20 mouse cellular contexts compared by ENCODE assay signal in the genomic region with DNA sequence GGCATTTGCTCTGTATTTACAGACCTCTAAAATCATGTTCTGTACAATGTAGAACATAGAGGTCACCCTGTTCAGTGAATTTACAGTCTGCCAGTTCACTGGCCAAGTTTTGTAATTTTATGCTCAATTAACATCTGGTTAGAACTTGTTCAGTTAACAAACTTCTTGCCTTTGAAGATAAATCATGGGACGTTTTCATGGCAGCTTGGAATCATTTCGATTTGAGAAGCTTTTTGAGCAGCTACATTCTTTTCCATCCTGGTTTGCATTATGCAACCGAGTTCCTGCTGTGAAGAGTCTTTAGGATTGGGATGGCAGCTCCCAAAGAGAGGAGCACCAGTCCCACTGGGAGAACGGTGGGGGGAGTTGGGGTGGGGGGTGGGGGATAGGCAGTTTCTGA.
DNase-seq lines count a peak whose midpoint lies in the region; ATAC-seq lines count a peak whose summit lies in the region.
"Had no signal": no experiment of that assay in that cellular context is flagged by ENCODE, and none has a peak within 500 bp of the region (broad histone marks: within the 10 kb centered on the region; RNA-seq: fewer than 3 reads in every experiment).

No protein-coding gene starts in this region.

- H3K36me3 ChIP-seq in hindbrain, embryonic 11.5 days (ENCODE audit: control insufficient read depth, insufficient read depth, low read length), result no peaks in the 10 kb centered on the region
- no peaks in the 10 kb centered on the region for H3K36me3 ChIP-seq in hindbrain, embryonic 12.5 days
- no peaks in the 10 kb centered on the region for H3K36me3 ChIP-seq in limb, embryonic 11.5 days (ENCODE audit: control insufficient read depth, insufficient read depth, low read length)
- no peaks in the 10 kb centered on the region for H3K36me3 ChIP-seq in limb, embryonic 10.5 days
- H3K36me3 ChIP-seq in embryonic facial prominence, embryonic 14.5 days (ENCODE audit: control insufficient read depth, insufficient read depth, low read length), result no peaks in the 10 kb centered on the region
- H3K36me3 ChIP-seq: embryonic facial prominence, embryonic 13.5 days; hindbrain, embryonic 13.5 days; intestine, embryonic 15.5 days; limb, embryonic 15.5 days; stomach, embryonic 15.5 days had no signal

- no peak overlapping the region for H3K4me3 ChIP-seq in hindbrain, embryonic 11.5 days (ENCODE audit: low read depth, low read length)
- H3K4me3 ChIP-seq in hindbrain, embryonic 12.5 days, result no peak overlapping the region
- H3K4me3 ChIP-seq in limb, embryonic 11.5 days (ENCODE audit: low read depth, low read length), result no peak overlapping the region
- H3K4me3 ChIP-seq in limb, embryonic 10.5 days, result no peak overlapping the region
- H3K4me3 ChIP-seq in embryonic facial prominence, embryonic 14.5 days (ENCODE audit: low read depth, low read length), result no peak overlapping the region
- H3K4me3 ChIP-seq: embryonic facial prominence, embryonic 13.5 days; hindbrain, embryonic 13.5 days; intestine, embryonic 15.5 days; limb, embryonic 15.5 days; stomach, embryonic 15.5 days had no signal

- H3K4me1 ChIP-seq in hindbrain, embryonic 11.5 days (replicated peaks; ENCODE audit: control insufficient read depth, insufficient read depth, low read length), result no peaks in the 10 kb centered on the region
- no peaks in the 10 kb centered on the region for H3K4me1 ChIP-seq in hindbrain, embryonic 12.5 days
- H3K4me1 ChIP-seq in limb, embryonic 11.5 days (ENCODE audit: control insufficient read depth, insufficient read depth, low read length), result 0 out of 2 replicates have a peak, but pooled peaks cover 4% of the 10 kb centered on the region
- peaks cover 17% of the 10 kb centered on the region; the same call in 1 of the 2 replicates for H3K4me1 ChIP-seq in limb, embryonic 10.5 days
- peaks cover 3% of the 10 kb centered on the region; the same call in 1 of the 2 replicates for H3K4me1 ChIP-seq in embryonic facial prominence, embryonic 14.5 days (ENCODE audit: control insufficient read depth, insufficient read depth, low read length)
- H3K4me1 ChIP-seq: hindbrain, embryonic 13.5 days; intestine, embryonic 15.5 days; stomach, embryonic 15.5 days had no signal

- H3K9ac ChIP-seq in hindbrain, embryonic 11.5 days (ENCODE audit: low read depth, low read length), result no peak overlapping the region
- H3K9ac ChIP-seq in hindbrain, embryonic 12.5 days, result no peak overlapping the region
- no peak overlapping the region for H3K9ac ChIP-seq in limb, embryonic 11.5 days (ENCODE audit: low read length)
- H3K9ac ChIP-seq in embryonic facial prominence, embryonic 14.5 days (ENCODE audit: low read depth, low read length), result no peak overlapping the region
- H3K9ac ChIP-seq: embryonic facial prominence, embryonic 13.5 days; hindbrain, embryonic 13.5 days; intestine, embryonic 15.5 days; limb, embryonic 15.5 days; stomach, embryonic 15.5 days had no signal

- intact Hi-C loops in gastrocnemius, postnatal 36 days (cut with DNase I), result no loop called here

- H3K4me2 ChIP-seq in hindbrain, embryonic 11.5 days (replicated peaks; ENCODE audit: low read depth, low read length), result no peak overlapping the region
- no peak overlapping the region for H3K4me2 ChIP-seq in hindbrain, embryonic 12.5 days (replicated peaks)
- no peak overlapping the region for H3K4me2 ChIP-seq in limb, embryonic 11.5 days (ENCODE audit: low read depth, severe bottlenecking)
- H3K4me2 ChIP-seq in embryonic facial prominence, embryonic 14.5 days (ENCODE audit: low read depth, low read length), result no peak overlapping the region
- H3K4me2 ChIP-seq: embryonic facial prominence, embryonic 13.5 days; hindbrain, embryonic 13.5 days; intestine, embryonic 15.5 days; limb, embryonic 15.5 days; stomach, embryonic 15.5 days had no signal

- H3K27ac ChIP-seq in hindbrain, embryonic 11.5 days (ENCODE audit: low read depth, low read length), result no peak overlapping the region
- H3K27ac ChIP-seq in hindbrain, embryonic 12.5 days, result no peak overlapping the region
- no peak overlapping the region for H3K27ac ChIP-seq in limb, embryonic 11.5 days (replicated peaks; ENCODE audit: low read depth, low read length)
- H3K27ac ChIP-seq in limb, embryonic 10.5 days, result no peak overlapping the region
- no peak overlapping the region for H3K27ac ChIP-seq in embryonic facial prominence, embryonic 14.5 days (replicated peaks; ENCODE audit: low read depth, low read length)
- H3K27ac ChIP-seq: embryonic facial prominence, embryonic 13.5 days; hindbrain, embryonic 13.5 days; intestine, embryonic 15.5 days; limb, embryonic 15.5 days; stomach, embryonic 15.5 days had no signal

- DNase-seq in hindbrain, embryonic 11.5 days (ENCODE audit: low spot score), result peak; percentile 16
- DNase-seq in limb, embryonic 11.5 days (ENCODE audit: low spot score), result peak; percentile 24
- no peak for DNase-seq in limb, embryonic 10.5 days (ENCODE audit: low spot score)
- DNase-seq in embryonic facial prominence, embryonic 14.5 days (ENCODE audit: low spot score), result peak; percentile 73
- DNase-seq in adrenal gland, postnatal 10 days, result no peak
- no peak for DNase-seq in gastrocnemius, postnatal 36 days
- DNase-seq: adrenal gland, postnatal 36 days; B cell, adult 2 months; cerebellum, adult 9-10 months; layer of hippocampus, adult 9-11 months; lung, postnatal 10 days; thymus, adult 2 months had no signal

- WGBS in hindbrain, embryonic 11.5 days, result 9% methylated on average over 4 of the region's 4 CpGs
- WGBS in hindbrain, embryonic 12.5 days, result 8% methylated on average over 4 of the region's 4 CpGs
- 2% methylated on average over 4 of the region's 4 CpGs for WGBS in limb, embryonic 11.5 days
- 17% methylated on average over 4 of the region's 4 CpGs for WGBS in limb, embryonic 10.5 days
- 7% methylated on average over 4 of the region's 4 CpGs for WGBS in embryonic facial prominence, embryonic 14.5 days

- no peak for ATAC-seq in hindbrain, embryonic 11.5 days (ENCODE audit: low FRiP score)
- no peak for ATAC-seq in hindbrain, embryonic 12.5 days (ENCODE audit: low FRiP score)
- ATAC-seq in limb, embryonic 11.5 days (ENCODE audit: insufficient number of reproducible peaks, low FRiP score, low TSS enrichment, low read depth), result no peak
- no peak for ATAC-seq in embryonic facial prominence, embryonic 14.5 days (ENCODE audit: low read depth)
- ATAC-seq: intestine, embryonic 15.5 days; midbrain, embryonic 16.5 days; Patski had no signal

- no peaks in the 10 kb centered on the region for H3K27me3 ChIP-seq in hindbrain, embryonic 11.5 days (ENCODE audit: control insufficient read depth, insufficient read depth, low read length)
- H3K27me3 ChIP-seq in hindbrain, embryonic 12.5 days, result no peaks in the 10 kb centered on the region
- H3K27me3 ChIP-seq in limb, embryonic 11.5 days (ENCODE audit: control insufficient read depth, insufficient read depth, low read length), result no peaks in the 10 kb centered on the region
- no peaks in the 10 kb centered on the region for H3K27me3 ChIP-seq in limb, embryonic 10.5 days (ENCODE audit: low read depth, poor library complexity, severe bottlenecking)
- H3K27me3 ChIP-seq in embryonic facial prominence, embryonic 14.5 days (replicated peaks; ENCODE audit: control insufficient read depth, insufficient read depth, low read length), result no peaks in the 10 kb centered on the region
- H3K27me3 ChIP-seq: intestine, embryonic 15.5 days; limb, embryonic 15.5 days; Patski; stomach, embryonic 15.5 days had no signal

- H3K9me3 ChIP-seq in hindbrain, embryonic 11.5 days (ENCODE audit: control insufficient read depth, low read length), result no peaks in the 10 kb centered on the region
- H3K9me3 ChIP-seq in hindbrain, embryonic 12.5 days (replicated peaks), result no peaks in the 10 kb centered on the region
- H3K9me3 ChIP-seq in limb, embryonic 11.5 days (ENCODE audit: control insufficient read depth, low read length), result no peaks in the 10 kb centered on the region
- no peaks in the 10 kb centered on the region for H3K9me3 ChIP-seq in limb, embryonic 10.5 days (replicated peaks)
- no peaks in the 10 kb centered on the region for H3K9me3 ChIP-seq in embryonic facial prominence, embryonic 14.5 days (ENCODE audit: control insufficient read depth, low read length)
- H3K9me3 ChIP-seq: embryonic facial prominence, embryonic 13.5 days; hindbrain, embryonic 13.5 days; intestine, embryonic 15.5 days; limb, embryonic 15.5 days; stomach, embryonic 15.5 days had no signal

Comparison
In these comparisons a context has a peak if more than half of its experiments do, and no peak if none do; other contexts are left out.
1. DNase-seq: peak in hindbrain, embryonic 11.5 days (single experiment), limb, embryonic 11.5 days (single experiment) and embryonic facial prominence, embryonic 14.5 days (single experiment); none in limb, embryonic 10.5 days (single experiment), adrenal gland, postnatal 10 days (single experiment) and gastrocnemius, postnatal 36 days (0 of 2).